Mouse (Mus musculus) frontal cortex, postnatal 36 days (tissue): ENCODE results near the gene Arhgap35.
"Not testable (repeated sequence)": the region's sequence is repeated elsewhere in the genome, so short reads cannot be mapped to it uniquely, and the experiment has no call there.

Experiments
- DNase-seq, 2 experiments: peaks; one replicate each; pipeline ENCODE4 v3.0.0; 2022; ENCODE audit warnings: low spot score in 2 of 2

Arhgap35 gene

DNA sequence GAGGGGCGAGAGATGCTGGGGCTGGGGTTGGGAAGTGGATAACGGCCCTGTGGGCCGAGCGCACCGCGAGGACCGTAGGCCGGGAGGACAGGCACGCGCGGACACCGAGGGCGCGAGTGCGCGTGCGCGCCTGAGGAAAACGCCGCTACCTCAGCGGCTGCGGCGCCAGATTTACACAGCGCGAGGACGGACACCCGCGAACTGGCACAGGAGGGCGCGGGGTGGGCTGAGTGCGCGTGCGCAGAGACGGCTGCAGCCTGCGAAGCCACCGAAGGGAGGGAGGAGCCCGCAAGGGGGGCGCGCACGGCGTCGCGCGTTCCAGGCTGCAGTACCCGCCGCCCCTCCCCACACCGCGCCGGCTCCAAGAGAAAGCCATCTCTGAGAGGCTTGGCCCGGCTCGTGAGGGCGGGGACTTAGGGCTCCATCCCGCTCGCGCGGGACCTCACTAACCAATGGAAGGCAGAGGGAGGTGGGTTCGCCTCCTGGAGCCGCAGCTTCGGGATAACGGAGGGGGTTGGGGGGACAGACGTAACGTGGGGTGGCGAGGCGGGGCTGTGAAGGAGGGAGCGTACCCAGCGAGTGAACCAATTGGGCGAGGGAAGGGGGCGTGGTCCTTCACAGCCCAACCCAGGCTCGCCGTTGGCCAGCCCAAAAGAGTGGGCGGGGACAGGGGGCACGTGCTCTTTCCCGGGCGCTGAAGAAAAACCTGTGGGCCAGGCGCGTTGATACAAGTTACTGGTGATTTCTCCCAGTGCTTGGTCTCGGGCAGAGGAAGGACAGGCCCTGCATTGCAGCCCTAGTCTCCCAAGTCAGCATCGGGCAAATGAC is at the start of gene Arhgap35:
Gene Arhgap35 (minus strand): TSS at position 106 of the 828 bp plus-strand sequence.
- peak; percentile 100 for DNase-seq

DNA sequence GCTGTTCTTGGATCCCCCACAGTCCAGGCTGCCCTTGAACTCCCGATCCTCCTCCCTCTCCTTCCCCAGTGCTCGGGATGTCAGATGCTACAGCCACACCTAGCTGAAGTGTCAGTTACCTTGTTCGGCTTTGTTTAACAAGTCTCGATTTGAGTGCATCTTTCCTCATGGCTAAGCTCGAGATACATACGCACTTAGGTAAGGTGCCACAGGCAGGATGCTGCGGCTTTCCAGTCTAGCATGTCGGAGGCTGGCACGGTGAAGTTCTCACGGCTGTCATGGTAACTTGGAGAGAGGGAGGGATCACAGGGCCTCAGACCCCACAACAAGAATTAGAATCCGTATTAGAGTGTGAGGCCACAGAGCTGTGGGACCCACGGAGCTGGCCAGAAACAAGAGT is 29.5 kb upstream of the Arhgap35 start:
- no peak for DNase-seq

DNA sequence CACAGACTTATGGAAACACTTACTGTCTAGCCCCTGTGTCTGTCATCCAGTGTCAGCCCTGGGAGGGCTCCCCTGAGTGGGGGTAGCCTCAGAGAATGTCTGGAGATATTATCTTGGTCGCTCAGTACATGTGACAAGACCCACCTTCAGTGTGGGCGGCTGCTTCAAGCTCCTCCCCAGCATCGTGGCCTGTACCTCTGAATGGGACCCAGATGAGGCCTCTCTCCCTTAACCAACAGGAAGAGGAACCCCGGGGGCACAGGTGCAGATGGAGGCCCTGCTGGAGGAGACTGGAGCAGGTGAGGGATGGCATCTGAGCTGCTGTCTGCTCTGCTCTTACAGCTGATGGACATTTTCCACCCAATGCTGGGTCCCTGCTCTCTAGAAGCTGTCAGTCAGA is 28.3 kb upstream of the Arhgap35 start:
- DNase-seq = not testable (repeated sequence)

DNA sequence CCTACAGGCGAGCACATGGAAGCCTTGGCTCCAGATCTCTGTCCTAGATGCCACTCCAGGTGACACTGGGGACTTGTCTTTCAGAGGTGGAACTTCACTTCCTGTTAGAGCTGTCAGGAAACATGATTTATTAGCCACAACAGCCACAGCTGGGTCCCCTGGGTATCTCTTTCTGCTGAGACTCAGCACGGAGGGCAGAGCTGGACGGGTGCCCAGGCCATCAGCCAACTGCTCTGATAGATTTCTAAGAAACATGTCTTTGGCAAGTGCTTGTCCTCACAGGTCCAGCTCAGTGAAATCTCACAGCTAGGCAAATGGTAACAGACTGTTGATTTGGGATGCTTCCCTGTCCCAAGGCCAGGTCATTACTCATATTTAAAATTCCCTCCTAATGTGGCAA is 24.2 kb upstream of the Arhgap35 start:
- no peak for DNase-seq

DNA sequence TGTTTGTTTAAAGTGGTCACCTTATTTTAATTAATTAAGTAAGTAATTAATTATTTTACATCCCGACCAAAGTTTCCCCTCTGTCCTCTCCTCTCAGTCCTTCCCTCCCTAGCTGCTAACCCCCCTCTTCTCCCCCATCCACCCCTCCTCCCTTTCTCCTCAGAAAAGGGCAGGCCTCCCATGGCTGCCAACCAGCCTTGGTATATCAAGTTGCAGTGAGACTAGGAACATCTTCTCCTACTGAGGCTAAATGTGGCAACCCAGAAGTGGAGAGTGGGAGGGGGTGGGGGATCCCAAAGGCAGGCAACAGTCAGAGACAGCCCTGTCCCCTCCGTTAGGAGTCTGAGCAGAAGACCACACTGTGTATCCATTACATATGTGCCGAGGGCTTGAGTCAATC is 20.3 kb upstream of the Arhgap35 start:
- DNase-seq = no peak

DNA sequence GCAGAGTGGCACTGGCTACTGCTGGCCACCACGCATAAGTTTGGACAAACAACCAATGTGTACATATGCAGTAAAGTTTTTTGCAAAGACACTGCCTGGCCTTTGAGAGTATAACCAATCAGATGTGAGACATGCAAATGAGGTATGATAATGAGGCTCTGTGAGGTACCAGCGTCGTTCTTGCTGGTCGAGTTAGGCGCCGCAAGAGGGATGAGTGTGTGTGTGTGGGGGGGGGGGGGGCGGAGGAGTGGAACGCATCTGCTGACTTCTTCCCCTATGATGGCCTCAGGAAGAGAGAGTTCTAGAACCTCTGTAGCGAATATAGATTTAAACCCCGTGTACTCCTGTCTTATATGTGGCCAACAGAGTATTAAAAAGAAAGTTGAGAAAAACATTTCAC is 19.1 kb upstream of the Arhgap35 start:
- not testable (repeated sequence) for DNase-seq

DNA sequence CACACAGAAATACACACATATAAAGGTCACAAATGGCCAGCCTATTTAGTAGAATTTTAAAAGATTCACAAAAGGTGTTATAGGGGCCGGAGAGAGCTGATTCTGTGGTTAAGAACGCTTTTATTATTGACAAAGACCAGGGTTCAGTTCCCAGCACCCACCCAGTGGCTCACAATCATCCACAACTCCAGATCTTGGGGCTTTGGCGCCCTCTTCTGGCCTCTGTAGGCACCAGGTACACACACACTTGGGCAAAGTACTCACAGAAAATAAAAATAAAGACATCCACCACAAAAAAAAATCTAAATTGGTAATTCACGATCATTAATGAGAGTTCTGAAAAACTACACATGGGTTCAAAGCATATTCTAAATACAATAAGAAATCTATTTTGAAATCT is 17.1 kb upstream of the Arhgap35 start:
- DNase-seq = no peak

DNA sequence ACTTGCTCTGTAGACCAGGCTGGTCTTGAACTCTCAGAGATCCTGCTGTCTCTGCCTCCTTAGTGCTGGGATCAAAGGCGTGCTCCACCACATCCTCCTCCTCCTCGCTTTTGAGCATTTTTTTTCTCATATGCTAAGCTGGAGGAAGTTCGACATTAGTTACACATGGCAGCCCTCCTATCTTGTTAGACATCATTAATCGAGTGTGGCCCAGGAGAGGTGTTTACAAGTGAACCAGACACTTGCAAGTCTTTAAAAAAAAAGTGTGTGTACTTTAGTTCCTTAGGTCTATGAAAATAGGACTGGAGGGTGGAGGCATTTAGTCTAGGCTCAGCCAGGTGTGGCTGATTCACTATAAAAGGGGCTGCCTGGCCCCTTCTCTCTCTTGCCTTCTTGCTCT is 16.2 kb upstream of the Arhgap35 start:
- no peak for DNase-seq

DNA sequence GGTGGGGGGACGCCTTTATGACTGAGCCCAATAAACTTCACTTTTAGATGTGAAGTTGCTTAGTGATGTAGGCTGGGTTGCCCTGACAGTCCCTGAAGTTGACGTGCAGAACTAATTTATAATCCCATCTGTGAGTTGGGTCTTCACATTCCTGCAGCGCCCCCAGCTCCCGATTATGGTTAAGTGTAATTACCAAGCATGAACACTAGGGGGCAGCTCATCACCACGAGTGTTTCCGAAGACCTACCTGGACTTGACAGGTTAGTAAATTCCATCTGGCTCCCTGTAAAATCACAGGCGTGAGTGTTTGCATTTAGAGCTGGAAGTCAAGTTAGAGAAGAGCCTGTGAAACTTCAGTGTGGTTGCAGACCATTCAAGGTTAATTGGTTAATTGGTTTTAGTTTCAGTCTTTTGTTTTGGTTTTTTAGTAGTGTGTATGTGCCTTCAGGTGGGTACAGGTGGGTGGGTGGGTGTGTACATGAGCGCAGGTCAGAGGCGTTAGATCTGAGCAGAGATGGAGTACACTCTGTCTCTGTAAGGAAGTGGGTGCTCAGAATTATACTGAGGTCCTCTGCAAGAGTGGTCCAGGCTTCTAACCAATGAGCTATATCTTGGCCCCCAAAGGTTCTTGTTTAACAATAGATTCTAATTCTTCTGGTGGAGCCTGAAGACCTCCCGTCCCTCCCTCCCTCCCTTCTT is 15.0 kb upstream of the Arhgap35 start:
- DNase-seq = peak; percentile 55 to 62

DNA sequence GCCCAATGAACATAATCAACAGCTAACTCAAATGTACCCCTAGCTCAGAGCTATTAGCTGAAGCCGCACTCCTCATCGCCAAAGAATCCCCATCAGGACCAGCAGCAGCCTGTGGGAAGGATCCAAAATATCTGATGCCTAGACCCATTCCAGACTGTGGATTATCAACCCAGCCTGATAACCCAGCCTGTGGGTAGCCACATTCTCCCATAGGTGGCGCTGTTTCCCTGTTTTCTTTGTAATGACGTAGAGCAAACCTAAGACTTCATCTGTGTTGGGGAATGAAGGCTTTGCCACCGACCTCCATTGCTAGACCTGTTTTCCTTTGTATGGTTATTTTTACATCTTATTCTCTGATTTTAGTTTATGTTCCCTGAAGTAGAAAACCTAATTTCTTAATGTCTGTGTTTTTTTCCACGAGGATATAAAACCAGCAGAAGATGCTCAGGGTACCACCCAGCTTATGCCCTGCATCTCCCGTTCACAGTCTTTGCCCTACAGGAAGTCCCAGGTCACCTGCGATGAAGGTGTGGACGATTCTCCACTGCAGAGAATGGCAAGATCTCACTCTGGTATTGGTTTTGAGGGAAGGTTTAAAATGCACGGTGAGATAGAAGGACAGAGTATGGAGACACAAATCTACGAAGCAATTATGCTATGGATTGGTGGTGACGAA is 13.4 kb upstream of the Arhgap35 start:
- peak; percentile 66 to 78 for DNase-seq

DNA sequence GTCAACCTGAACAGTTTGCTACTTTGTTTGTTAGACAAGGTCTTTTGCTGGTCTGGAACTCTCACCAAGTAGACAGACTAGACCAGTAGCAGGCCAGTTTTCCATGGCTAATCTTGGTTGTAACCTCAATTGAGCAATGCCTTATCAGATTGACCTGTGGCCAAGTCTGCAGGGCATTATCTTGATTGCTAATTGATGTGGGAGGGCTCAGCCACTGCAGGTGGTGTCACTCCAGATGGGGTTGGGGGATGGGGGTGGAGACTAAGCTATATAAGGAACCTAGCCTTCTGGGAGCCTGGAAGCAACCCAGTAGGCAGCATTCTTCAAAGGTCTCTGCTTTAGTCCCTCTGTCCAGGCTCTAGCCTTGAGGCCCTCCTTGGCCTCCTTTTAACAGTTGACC is 8.9 kb upstream of the Arhgap35 start:
- no peak for DNase-seq

DNA sequence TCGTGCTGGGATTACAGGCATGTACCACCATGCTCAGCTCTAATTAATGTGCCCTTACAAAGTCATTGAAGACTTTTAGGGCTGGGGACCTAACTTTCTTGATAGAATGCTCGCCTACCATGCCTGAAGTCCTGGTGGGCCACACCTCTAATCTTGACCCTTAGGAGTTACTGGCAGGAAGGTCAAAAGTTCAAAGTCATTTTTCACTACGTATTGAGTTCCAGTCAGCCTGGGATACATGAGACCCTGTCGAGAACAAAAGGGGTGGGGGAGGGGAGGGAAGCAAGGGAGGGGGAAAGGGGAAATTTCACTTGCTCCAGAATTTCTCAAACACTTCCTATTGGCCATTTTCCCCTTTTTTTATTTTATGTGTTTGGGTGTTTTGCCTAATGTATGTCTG is 8.3 kb upstream of the Arhgap35 start:
- DNase-seq = no peak

DNA sequence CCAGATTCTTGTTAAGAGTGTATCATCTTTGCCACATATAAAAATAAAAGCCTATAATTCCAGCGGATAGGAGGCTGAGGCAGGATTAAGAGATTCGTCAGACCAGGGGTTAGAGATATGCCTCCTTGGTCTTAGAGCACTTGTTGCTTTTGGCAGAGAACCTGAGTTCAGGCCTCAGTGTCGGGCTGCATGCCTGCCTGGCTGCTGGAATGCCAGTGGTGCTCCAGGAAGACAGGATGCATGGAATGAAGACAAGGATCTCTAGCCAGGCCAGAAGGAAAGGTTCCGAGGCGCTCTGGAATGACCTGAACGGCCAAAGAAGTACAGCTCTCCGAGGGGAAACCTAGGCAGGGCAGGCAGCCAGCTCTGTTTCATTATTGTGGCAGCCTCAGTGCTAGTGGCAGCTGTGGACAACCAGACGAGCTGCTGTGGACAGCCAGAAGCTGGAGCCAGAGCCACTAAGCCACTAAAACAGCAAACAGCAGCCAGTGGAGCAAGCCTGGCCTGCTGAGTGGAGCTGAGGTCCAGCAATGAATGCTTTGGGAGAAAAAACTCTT is 6.4 kb upstream of the Arhgap35 start:
- DNase-seq = no peak

DNA sequence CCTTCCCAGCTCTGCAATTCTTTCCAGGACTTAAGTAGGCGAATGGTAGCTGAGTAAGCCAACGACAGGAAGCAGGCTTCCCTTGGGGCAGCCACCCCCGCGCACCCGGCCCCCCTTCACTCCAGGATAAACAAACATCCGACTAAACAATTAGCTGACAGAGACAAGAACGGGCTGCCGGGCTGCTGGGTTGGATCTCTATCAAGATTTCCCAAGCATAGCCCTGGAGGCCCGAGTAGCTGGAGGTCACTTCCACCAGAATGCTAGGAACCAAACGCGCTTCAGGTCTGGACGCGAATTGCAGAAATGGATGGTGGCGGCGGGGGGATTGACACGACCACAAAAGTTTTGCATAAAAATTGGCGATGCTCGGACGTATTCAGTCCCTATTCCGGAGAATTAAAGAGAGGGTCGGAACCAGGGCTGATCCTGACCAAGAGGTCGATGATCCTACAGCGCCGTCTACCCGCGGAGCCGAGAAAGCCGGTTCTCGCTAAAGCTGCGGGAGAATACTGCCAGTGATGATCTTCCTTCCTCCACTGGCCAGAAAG is 3.9 kb upstream of the Arhgap35 start:
- peak; percentile 42 to 65 for DNase-seq

DNA sequence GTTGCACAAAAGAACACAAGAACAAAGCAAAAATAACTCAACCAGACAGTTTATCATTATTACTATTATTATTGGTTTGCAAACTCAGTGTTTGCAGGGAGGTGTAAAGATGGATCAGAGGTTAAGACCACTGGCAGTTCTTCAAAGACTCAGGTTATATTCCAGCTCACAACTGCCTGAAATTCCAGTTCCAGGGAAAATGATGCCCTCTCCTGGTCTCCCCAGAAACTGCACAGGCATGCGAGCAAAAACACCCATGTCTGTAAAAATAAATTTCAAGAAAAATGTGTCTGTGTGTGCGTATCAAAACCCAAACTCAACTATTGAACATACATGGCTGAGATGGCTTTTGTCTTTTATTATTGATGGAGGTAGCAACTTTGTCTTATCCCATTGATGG is 2.3 kb upstream of the Arhgap35 start:
- DNase-seq = peak; percentile 71

DNA sequence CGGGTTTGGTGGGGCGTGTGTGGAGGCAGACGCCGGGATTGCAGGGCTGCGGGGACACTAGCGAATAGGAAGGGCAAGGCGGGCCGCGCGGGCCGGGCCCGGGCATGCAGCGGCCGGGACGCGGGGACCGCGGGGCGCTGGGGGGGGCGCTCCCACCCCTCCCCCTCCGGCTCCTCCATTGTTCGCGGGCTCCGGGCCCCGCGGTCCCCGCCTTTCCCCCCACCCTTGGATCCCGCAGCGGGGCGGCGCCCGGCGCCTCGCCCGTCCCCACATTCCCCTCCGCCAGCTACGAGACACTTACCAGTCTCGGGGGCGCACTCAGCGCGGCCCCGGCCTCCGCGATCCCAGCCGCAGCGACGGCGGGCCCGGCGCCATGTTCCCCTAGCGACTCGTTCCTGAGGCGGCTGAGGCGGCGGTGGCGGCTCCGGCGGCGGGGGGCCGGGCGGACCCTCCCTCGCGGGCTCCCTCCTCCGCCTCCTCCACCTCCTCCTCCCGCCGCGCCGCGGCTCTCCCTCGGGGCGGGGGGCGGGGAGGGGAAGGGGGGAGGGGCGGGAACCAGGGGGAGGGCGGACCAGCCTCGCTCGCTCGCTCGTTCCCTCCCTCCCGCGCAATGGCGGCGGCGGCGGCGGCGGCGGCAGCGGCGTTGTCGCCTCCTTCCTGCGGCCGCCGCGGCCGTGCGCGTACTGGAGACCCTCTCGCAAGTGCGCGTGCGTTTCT is 464 bp downstream of the Arhgap35 start:
- DNase-seq = peak in 1 of 2 experiments; percentile 38

DNA sequence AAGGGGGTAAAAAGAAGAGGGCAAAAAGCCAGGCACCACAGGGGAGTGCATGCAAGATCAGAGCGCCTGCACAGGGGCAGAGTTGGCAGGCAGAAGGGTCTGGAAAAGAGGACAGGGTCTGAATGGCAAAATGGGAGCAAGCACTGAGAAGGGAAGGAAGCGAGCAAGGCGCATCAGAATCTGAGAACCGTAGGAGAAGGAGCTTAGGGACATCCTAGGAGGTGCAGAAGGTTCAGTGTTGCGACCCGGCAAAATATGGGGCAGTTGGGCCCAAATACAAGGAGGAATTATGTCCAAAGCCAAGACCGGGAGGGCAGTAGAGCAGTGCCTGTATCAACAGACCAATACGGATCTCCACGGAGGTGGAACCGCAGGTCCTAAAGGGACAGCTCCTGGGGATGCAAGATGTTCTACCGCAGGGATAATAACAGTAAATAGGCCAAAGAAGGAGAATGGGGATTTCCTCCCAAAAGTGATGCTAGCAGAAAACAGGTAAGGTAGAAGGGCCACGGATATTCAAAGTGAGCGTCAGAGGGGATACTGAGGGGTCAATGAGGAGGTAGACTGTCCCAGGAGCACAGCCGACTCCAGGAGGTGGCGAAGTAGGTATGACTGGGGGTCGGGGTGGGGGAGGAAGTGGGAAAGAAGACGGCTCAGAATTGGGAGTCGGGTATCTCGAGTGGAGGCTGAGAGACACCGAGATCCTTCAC is 1.2 kb downstream of the Arhgap35 start:
- peak; percentile 38 to 39 for DNase-seq

DNA sequence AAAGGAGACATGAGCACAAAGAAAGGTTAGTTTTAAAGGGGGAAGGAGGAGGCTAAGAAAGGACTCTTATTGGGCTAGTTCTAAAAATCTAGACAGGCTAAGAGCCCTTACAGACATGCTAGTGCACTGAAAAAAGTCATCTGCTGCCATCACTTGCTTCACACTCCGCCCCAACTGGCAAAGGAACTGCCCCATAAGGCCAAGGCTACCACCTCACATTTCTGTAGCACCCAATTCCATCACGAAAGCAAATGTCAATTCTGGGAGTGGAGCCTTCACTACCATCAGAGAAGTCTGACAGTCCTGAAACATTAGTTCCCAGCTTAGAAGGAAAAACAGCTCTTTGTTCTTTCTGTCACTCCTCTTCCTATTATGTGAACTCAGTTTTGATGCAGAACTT is 4.4 kb downstream of the Arhgap35 start:
- DNase-seq = no peak

DNA sequence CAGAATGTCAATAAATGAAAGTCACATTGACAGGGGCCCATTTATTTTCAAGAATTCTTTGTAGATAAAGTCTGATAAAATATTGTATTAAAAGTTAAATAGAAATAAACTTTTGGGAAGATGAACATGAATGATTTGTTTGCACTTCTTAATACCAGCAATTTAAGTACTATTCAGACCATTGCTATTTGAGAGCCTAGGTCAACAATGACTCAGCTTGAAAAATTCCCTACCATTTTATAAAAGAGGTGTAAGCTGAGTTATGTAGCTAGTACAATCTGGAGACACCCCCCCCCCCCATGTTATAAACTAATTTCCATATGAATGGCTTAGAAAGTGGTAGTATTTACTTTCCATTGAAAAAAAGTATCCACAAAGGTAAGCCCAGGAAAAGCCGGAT is 5.8 kb downstream of the Arhgap35 start:
- DNase-seq = no peak

DNA sequence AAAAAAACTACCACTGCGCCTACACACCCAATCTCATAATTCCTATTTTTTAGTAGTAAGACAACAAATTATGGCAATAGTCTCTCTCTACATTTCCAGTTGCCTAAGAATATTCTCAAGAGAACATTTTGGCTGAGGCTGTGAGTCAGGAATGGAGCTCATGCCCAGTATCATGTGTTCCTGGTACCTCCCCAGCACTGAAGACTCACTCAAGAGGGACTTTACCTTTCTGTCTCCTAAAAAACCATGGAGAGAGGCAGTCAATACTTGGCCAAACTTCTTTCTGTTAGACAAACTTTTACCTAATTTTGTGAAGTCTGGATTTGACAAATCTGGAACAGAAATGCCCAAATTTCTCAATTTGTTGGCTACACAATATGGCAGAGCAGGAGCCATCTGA is 6.7 kb downstream of the Arhgap35 start:
- no peak for DNase-seq

DNA sequence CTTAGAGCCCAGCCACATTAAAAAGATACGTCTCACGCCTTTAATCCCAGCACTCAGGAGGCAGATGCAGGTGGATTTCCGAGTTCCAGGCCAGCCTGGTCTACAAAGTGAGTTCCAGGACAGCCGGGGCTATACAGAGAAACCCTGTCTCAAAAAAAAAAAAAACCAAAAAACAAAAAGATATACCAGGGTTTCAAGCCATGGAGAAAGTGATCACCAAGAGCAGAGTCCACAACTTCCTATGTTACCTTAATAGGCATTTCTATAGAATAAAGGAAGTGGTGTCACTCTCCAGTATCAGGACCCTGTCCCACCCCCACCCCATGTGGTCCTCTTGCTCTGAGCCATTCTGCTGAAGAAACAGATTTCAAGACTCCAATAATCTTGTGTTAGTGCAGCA is 8.0 kb downstream of the Arhgap35 start:
- DNase-seq = not testable (repeated sequence)
